Mouse (Mus musculus): ENCODE measurements around the gene Gpr176. TPM values are rescaled to one million over a fixed set of nuclear protein-coding genes. Genes with fewer than 3 reads are reported as not detected.
A peak's percentile ranks its signal among the peaks of the same experiment; 100 is the strongest.

Gene Gpr176
- polyA plus RNA-seq (2015; fragmentation: Nextera tagmentation; extraction: Ambion mirVana), result 0.21 and 0.28 TPM in 2 replicates

GRCm38 (mm10) chr2:118372901-118373571 is at the start of gene Gpr176:
Gpr176 (minus strand) TSS chr2:118373419.
- ATAC-seq (ENCODE audit: insufficient read depth), result peak; percentile 68
- peak within 1 kb of the TSS; percentile 75 for H3K4me2 ChIP-seq
- peaks cover 18% of the 10 kb centered on the region for H3K4me1 ChIP-seq (replicated peaks)
- no peaks in the 10 kb centered on the region for H3K9me3 ChIP-seq (replicated peaks)
- H3K27ac ChIP-seq (replicated peaks), result no peak within 1 kb of the TSS
- H3K9ac ChIP-seq, result no peak within 1 kb of the TSS
- H3K36me3 ChIP-seq (replicated peaks), result no peaks in the 10 kb centered on the region
- WGBS (ENCODE audit: insufficient replicate concordance), result 1% methylated on average over 56 of the region's 59 CpGs
- peaks cover 64% of the 10 kb centered on the region for H3K27me3 ChIP-seq
- H3K4me3 ChIP-seq (replicated peaks), result peak within 1 kb of the TSS; percentile 46

GRCm38 (mm10) chr2:118422385-118422784 is 49.2 kb upstream of the Gpr176 start:
- no peaks in the 10 kb centered on the region for H3K27me3 ChIP-seq
- no peak overlapping the region for H3K4me2 ChIP-seq
- no peaks in the 10 kb centered on the region for H3K4me1 ChIP-seq (replicated peaks)
- no peak overlapping the region for H3K9ac ChIP-seq
- H3K27ac ChIP-seq (replicated peaks), result no peak overlapping the region
- WGBS (ENCODE audit: insufficient replicate concordance), result 80% methylated on average over 8 of the region's 8 CpGs
- H3K4me3 ChIP-seq (replicated peaks), result no peak overlapping the region
- ATAC-seq (ENCODE audit: insufficient read depth), result no peak
- no peaks in the 10 kb centered on the region for H3K9me3 ChIP-seq (replicated peaks)
- peaks cover 42% of the 10 kb centered on the region for H3K36me3 ChIP-seq (replicated peaks)

- Histone ChIP-seq H3K9me3 (replicated peaks) (no peaks in the 10 kb centered on the region), H3K9ac (no peak overlapping the region), H3K4me2 (no peak overlapping the region), H3K27ac (replicated peaks) (no peak overlapping the region), H3K4me1 (replicated peaks) (no peaks in the 10 kb centered on the region), H3K27me3 (no peaks in the 10 kb centered on the region), H3K4me3 (replicated peaks) (no peak overlapping the region), H3K36me3 (replicated peaks) (peaks cover 43% of the 10 kb centered on the region)
- no peak for ATAC-seq (ENCODE audit: insufficient read depth)
- 84% methylated on average over 15 of the region's 15 CpGs for WGBS (ENCODE audit: insufficient replicate concordance)
These were observed 48.7 kb upstream of the Gpr176 start for GRCm38 (mm10) chr2:118421951-118422350.

GRCm38 (mm10) chr2:118418076-118418475 is 44.9 kb upstream of the Gpr176 start:
- H3K36me3 ChIP-seq (replicated peaks), result peaks cover 51% of the 10 kb centered on the region
- no peaks in the 10 kb centered on the region for H3K4me1 ChIP-seq (replicated peaks)
- no peak overlapping the region for H3K9ac ChIP-seq
- no peak overlapping the region for H3K4me2 ChIP-seq
- WGBS (ENCODE audit: insufficient replicate concordance), result 72% methylated on average over 4 of the region's 4 CpGs
- no peak overlapping the region for H3K4me3 ChIP-seq (replicated peaks)
- H3K27ac ChIP-seq (replicated peaks), result no peak overlapping the region
- no peak for ATAC-seq (ENCODE audit: insufficient read depth)
- H3K27me3 ChIP-seq, result no peaks in the 10 kb centered on the region
- no peaks in the 10 kb centered on the region for H3K9me3 ChIP-seq (replicated peaks)

GRCm38 (mm10) chr2:118415601-118416355 is 42.6 kb upstream of the Gpr176 start:
- Histone ChIP-seq H3K4me1 (replicated peaks) (no peaks in the 10 kb centered on the region), H3K27me3 (no peaks in the 10 kb centered on the region), H3K27ac (replicated peaks) (no peak overlapping the region), H3K4me2 (no peak overlapping the region), H3K9me3 (replicated peaks) (no peaks in the 10 kb centered on the region), H3K9ac (no peak overlapping the region), H3K4me3 (replicated peaks) (no peak overlapping the region), H3K36me3 (replicated peaks) (peaks cover 56% of the 10 kb centered on the region)
- no peak for ATAC-seq (ENCODE audit: insufficient read depth)
- 68% methylated on average over 6 of the region's 6 CpGs for WGBS (ENCODE audit: insufficient replicate concordance)

- Histone ChIP-seq H3K9me3 (replicated peaks) (no peaks in the 10 kb centered on the region), H3K4me1 (replicated peaks) (no peaks in the 10 kb centered on the region), H3K27ac (replicated peaks) (no peak overlapping the region), H3K36me3 (replicated peaks) (peaks cover 51% of the 10 kb centered on the region), H3K4me3 (replicated peaks) (no peak overlapping the region), H3K9ac (no peak overlapping the region), H3K27me3 (no peaks in the 10 kb centered on the region), H3K4me2 (no peak overlapping the region)
- 86% methylated on average over 11 of the region's 11 CpGs for WGBS (ENCODE audit: insufficient replicate concordance)
- ATAC-seq (ENCODE audit: insufficient read depth), result no peak
These were observed 39.6 kb upstream of the Gpr176 start for GRCm38 (mm10) chr2:118412821-118413220.

- H3K4me2 ChIP-seq, result no peak overlapping the region
- H3K9me3 ChIP-seq (replicated peaks), result no peaks in the 10 kb centered on the region
- H3K27me3 ChIP-seq, result no peaks in the 10 kb centered on the region
- H3K9ac ChIP-seq, result no peak overlapping the region
- H3K36me3 ChIP-seq (replicated peaks), result peaks cover 44% of the 10 kb centered on the region
- no peak for ATAC-seq (ENCODE audit: insufficient read depth)
- H3K4me3 ChIP-seq (replicated peaks), result no peak overlapping the region
- H3K27ac ChIP-seq (replicated peaks), result no peak overlapping the region
- no peaks in the 10 kb centered on the region for H3K4me1 ChIP-seq (replicated peaks)
- 64% methylated on average over 4 of the region's 4 CpGs for WGBS (ENCODE audit: insufficient replicate concordance)
These were observed 35.2 kb upstream of the Gpr176 start for GRCm38 (mm10) chr2:118408336-118408895.

GRCm38 (mm10) chr2:118406811-118407210 is 33.6 kb upstream of the Gpr176 start:
- H3K27me3 ChIP-seq, result no peaks in the 10 kb centered on the region

GRCm38 (mm10) chr2:118405568-118405967 is 32.3 kb upstream of the Gpr176 start:
- no peak overlapping the region for H3K9ac ChIP-seq
- peaks cover 21% of the 10 kb centered on the region for H3K36me3 ChIP-seq (replicated peaks)
- ATAC-seq (ENCODE audit: insufficient read depth), result 0 out of 2 replicates have a peak, but pooled peaks have one; percentile 22
- no peak overlapping the region for H3K4me2 ChIP-seq
- H3K27me3 ChIP-seq, result no peaks in the 10 kb centered on the region
- H3K4me1 ChIP-seq (replicated peaks), result no peaks in the 10 kb centered on the region
- WGBS (ENCODE audit: insufficient replicate concordance), result 68% methylated on average over 4 of the region's 4 CpGs
- no peak overlapping the region for H3K27ac ChIP-seq (replicated peaks)
- H3K4me3 ChIP-seq (replicated peaks), result no peak overlapping the region
- no peaks in the 10 kb centered on the region for H3K9me3 ChIP-seq (replicated peaks)

More at GRCm38 (mm10) chr2:118406811-118407210, 33.6 kb upstream of the Gpr176 start:
- no peak for ATAC-seq (ENCODE audit: insufficient read depth)
- Histone ChIP-seq H3K9me3 (replicated peaks) (no peaks in the 10 kb centered on the region), H3K4me1 (replicated peaks) (no peaks in the 10 kb centered on the region), H3K27ac (replicated peaks) (no peak overlapping the region), H3K4me2 (no peak overlapping the region), H3K36me3 (replicated peaks) (peaks cover 31% of the 10 kb centered on the region), H3K4me3 (replicated peaks) (no peak overlapping the region), H3K9ac (no peak overlapping the region)
- 48% methylated on average over 2 of the region's 2 CpGs for WGBS (ENCODE audit: insufficient replicate concordance)

GRCm38 (mm10) chr2:118404336-118404735 is 31.1 kb upstream of the Gpr176 start:
- H3K4me3 ChIP-seq (replicated peaks), result no peak overlapping the region
- H3K36me3 ChIP-seq (replicated peaks), result peaks cover 19% of the 10 kb centered on the region
- H3K4me2 ChIP-seq, result no peak overlapping the region
- WGBS (ENCODE audit: insufficient replicate concordance), result 70% methylated on average over 5 of the region's 5 CpGs
- peaks cover 1% of the 10 kb centered on the region; the same call in 1 of the 2 replicates for H3K4me1 ChIP-seq (replicated peaks)
- no peak overlapping the region for H3K9ac ChIP-seq
- H3K9me3 ChIP-seq (replicated peaks), result no peaks in the 10 kb centered on the region
- no peaks in the 10 kb centered on the region for H3K27me3 ChIP-seq
- no peak overlapping the region for H3K27ac ChIP-seq (replicated peaks)
- ATAC-seq (ENCODE audit: insufficient read depth), result no peak

Data from liver, embryonic 15.5 days (tissue).